Mouse (Mus musculus) limb, embryonic 14.5 days (tissue): ENCODE data around the gene 1700001O22Rik. TPM values are rescaled to one million over a fixed set of nuclear protein-coding genes. Genes with fewer than 3 reads are reported as not detected.

Source experiments
- ATAC-seq: fragments of 200-750 bp; cut with Nextera tagmentation; 2 replicates; pipeline ENCODE4 v1.8.0; 2017; ENCODE audit warnings: low read depth, moderate number of reproducible peaks, moderate TSS enrichment; ENCODE audit not compliant: low FRiP score
- DNase-seq: peaks from one replicate; pipeline ENCODE4 v3.0.0-alpha.2; 2015; ENCODE audit warnings: low spot score
- H3K27ac ChIP-seq: fragments of 300-500 bp; sonication (generic); replicated peaks from 2 replicates; pipeline ENCODE4 v1.5.1; 2014; ENCODE audit warnings: low read depth, mild to moderate bottlenecking, low read length, moderate library complexity, mixed read lengths
- H3K27me3 ChIP-seq: fragments of 300-500 bp; sonication (generic); 2 replicates; pipeline ENCODE4 v1.6.1; 2014; ENCODE audit warnings: low read length, mixed read lengths; ENCODE audit not compliant: control insufficient read depth, insufficient read depth
- H3K36me3 ChIP-seq: fragments of 300-500 bp; sonication (generic); 2 replicates; pipeline ENCODE4 v1.6.1; 2014; ENCODE audit warnings: mild to moderate bottlenecking, low read length, moderate library complexity, mixed read lengths; ENCODE audit not compliant: control insufficient read depth, insufficient read depth
- H3K4me1 ChIP-seq: fragments of 300-500 bp; sonication (generic); 2 replicates; pipeline ENCODE4 v1.6.1; 2014; ENCODE audit warnings: antibody characterized with exemption, low read length, mixed read lengths; ENCODE audit not compliant: control insufficient read depth, insufficient read depth
- H3K4me2 ChIP-seq: fragments of 300-500 bp; sonication (generic); replicated peaks from 2 replicates; pipeline ENCODE4 v1.6.1; 2014; ENCODE audit warnings: low read depth, mild to moderate bottlenecking, low read length, moderate library complexity; ENCODE audit not compliant: severe bottlenecking
- H3K4me3 ChIP-seq: fragments of 300-500 bp; sonication (generic); replicated peaks from 2 replicates; pipeline ENCODE4 v1.5.1; 2014; ENCODE audit warnings: low read length
- H3K9ac ChIP-seq: fragments of 300-500 bp; sonication (generic); 2 replicates; pipeline ENCODE4 v1.6.1; 2014; ENCODE audit warnings: mild to moderate bottlenecking, low read depth, low read length, moderate library complexity; ENCODE audit not compliant: severe bottlenecking
- H3K9me3 ChIP-seq: fragments of 300-500 bp; sonication (generic); 2 replicates; pipeline ENCODE4 v1.6.1; 2016; ENCODE audit warnings: low read length; ENCODE audit not compliant: control insufficient read depth
- POLR2A ChIP-seq: fragments of 200-500 bp; IDR thresholded peaks from 2 replicates; pipeline ENCODE4 v1.8.0; 2012; ENCODE audit warnings: inconsistent platforms, mild to moderate bottlenecking, moderate library complexity, borderline replicate concordance; ENCODE audit not compliant: insufficient read depth, insufficient read length; ENCODE audit errors: extremely low read depth
- WGBS: fragments of 180-500 bp; shearing (Covaris S2); extraction: QIAGEN DNeasy Blood & Tissue Kit; methylation state at CpG from one replicate; pipeline ENCODE4 v1.1.7; 2014; 5-methylcytosine and 5-hydroxymethylcytosine counted together
- polyA plus RNA-seq, 2 experiments: library from polyadenylated mRNA; depleted of rRNA in 1 of 2; stranded (reverse) in 1 of 2; unstranded in 1 of 2; fragments of >200 nt; fragmentation: Nextera tagmentation in 1 of 2; extraction: Ambion mirVana in 1 of 2; gene quantifications; 2 replicates each; pipeline versions ENCODE4 v1.2.1 to v1.2.3; 2012 to 2014

1700001O22Rik gene
- polyA plus RNA-seq, 2 experiments = 3.4 TPM

DNA sequence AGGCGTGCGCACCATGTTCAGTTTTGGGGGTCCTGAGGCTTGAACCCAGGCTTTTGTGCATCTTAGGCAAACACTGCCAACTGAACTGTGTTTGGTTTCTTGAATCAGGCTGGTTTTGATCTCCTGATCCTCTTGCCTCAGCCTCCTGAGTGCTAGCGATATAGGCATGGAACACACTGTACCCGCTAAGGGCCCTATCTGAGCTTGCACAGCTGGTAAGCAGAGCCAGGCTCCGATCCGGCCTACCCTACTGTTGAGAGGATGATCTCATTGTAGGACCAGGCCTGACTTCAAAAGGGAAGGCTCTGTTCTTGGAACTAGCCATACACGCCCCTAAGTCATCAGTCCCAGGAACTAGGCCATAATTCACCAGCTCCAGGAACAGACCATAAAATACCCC lies 7.1 kb upstream of the 1700001O22Rik start:
- DNase-seq (no peak), ATAC-seq (no peak)
- no peak overlapping the region for H3K4me3 ChIP-seq
- no peak overlapping the region for H3K27ac ChIP-seq
- 75% methylated on average over 7 of the region's 7 CpGs for WGBS
- peaks cover 38% of the 10 kb centered on the region for H3K36me3 ChIP-seq
- H3K9me3 ChIP-seq = no peaks in the 10 kb centered on the region
- no peak overlapping the region for H3K9ac ChIP-seq
- H3K4me1 ChIP-seq = peaks cover 19% of the 10 kb centered on the region; the same call in 1 of the 2 replicates
- TF ChIP-seq POLR2A = no peak
- H3K27me3 ChIP-seq = no peaks in the 10 kb centered on the region
- no peak overlapping the region for H3K4me2 ChIP-seq

DNA sequence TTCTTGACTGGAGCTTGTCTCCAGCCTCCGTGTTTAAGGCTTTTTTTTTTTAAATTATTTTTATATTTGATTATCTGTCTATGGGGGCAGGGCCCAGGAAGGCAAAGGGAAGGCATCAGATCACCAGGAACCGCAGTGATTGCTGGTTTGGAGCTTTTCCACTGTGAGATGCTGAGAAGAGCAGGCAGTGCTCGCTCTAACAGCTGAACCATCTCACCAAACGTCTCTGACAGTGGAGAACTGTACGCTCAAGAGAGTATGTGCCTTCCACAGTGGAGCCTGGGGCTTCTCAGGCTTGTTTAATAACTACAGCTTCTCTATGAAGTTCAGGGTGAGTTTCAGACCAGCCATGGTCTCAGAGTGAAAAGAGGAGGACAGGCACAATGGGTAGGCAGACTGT lies 6.0 kb upstream of the 1700001O22Rik start:
- 87% methylated on average over 5 of the region's 5 CpGs for WGBS
- Histone ChIP-seq H3K27me3 (no peaks in the 10 kb centered on the region), H3K9ac (peak overlapping the region; percentile 18; the same call in 1 of the 2 replicates), H3K9me3 (no peaks in the 10 kb centered on the region), H3K36me3 (peaks cover 27% of the 10 kb centered on the region), H3K4me3 (no peak overlapping the region), H3K4me2 (no peak overlapping the region), H3K27ac (no peak overlapping the region), H3K4me1 (peaks cover 19% of the 10 kb centered on the region; the same call in 1 of the 2 replicates)
- DNase-seq = no peak
- TF ChIP-seq POLR2A = no peak
- no peak for ATAC-seq

DNA sequence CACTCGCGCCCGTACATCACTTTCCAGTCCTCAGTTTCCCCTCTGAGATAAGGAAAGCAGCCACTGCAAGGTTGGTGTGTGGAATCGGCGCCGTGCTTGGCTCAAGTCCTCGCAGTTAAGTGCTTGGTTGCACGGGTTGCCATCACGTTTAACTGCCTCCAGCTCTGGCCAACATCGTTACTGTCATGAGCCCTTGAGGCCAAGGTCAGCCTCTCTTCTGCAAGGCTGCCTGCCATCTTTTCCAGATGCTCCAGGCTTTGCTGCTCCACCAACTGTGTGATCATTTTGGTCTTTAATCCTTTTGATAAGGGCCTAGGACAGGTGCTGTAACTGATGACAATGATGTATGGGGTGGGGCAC lies 4.8 kb upstream of the 1700001O22Rik start:
- H3K4me1 ChIP-seq = peaks cover 19% of the 10 kb centered on the region; the same call in 1 of the 2 replicates
- H3K9me3 ChIP-seq = no peaks in the 10 kb centered on the region
- no peaks in the 10 kb centered on the region for H3K27me3 ChIP-seq
- ATAC-seq = no peak
- WGBS = 1% methylated on average over 10 of the region's 10 CpGs
- peaks cover 15% of the 10 kb centered on the region; the same call in 1 of the 2 replicates for H3K36me3 ChIP-seq
- peak overlapping the region; percentile 72 for H3K4me2 ChIP-seq
- H3K4me3 ChIP-seq = peak overlapping the region; percentile 69
- peak overlapping the region; percentile 39; the same call in 1 of the 2 replicates for H3K27ac ChIP-seq
- H3K9ac ChIP-seq = peak overlapping the region; percentile 81
- TF ChIP-seq POLR2A = no peak
- no peak for DNase-seq

DNA sequence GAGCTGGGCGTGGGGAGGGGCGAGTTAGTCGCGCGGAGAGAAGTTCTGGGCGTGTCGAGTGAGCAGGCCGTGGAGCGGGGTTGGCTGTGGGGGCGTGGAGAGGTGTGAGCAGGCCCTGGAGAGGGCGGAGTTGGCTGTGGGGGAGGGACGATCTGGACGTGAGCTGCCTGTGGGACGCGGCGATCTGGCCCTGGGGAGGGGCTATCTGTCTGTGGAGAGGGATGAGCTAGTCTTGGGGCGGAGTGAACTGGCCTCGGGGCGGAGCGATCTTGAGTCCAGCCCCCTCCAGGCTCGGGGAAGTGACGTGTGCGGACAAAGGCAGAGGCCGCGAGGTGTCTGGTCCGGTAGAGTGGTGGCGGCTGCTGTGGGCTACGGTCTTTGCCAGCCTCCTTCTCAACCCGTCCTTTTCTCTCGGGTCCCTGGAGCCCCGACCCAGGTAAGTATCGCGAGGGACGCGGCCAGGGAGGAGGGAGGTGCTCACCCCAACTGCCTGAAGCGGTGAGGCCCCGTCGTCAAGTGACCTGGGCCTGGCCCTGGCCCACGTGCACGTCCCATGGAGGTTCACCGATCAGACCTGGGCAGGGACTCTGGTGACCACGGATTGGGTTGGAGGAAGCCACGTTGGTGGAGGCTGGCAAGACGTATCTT lies 4.3 kb upstream of the 1700001O22Rik start, which contains the start of gene Ntmt1:
Ntmt1 (plus strand) TSS at position 179 of the 648 bp plus-strand sequence.
- Histone ChIP-seq H3K4me1 (peaks cover 19% of the 10 kb centered on the region; the same call in 1 of the 2 replicates), H3K27me3 (no peaks in the 10 kb centered on the region), H3K4me2 (peak within 1 kb of the TSS; percentile 72), H3K9ac (peak within 1 kb of the TSS; percentile 81), H3K4me3 (peak within 1 kb of the TSS; percentile 69), H3K9me3 (no peaks in the 10 kb centered on the region), H3K27ac (peak within 1 kb of the TSS; percentile 53), H3K36me3 (peaks cover 11% of the 10 kb centered on the region; the same call in 1 of the 2 replicates)
- no peak for TF ChIP-seq POLR2A
- DNase-seq = peak; percentile 98
- ATAC-seq = peak; percentile 98
- WGBS = under 1% methylated on average over 40 of the region's 44 CpGs

DNA sequence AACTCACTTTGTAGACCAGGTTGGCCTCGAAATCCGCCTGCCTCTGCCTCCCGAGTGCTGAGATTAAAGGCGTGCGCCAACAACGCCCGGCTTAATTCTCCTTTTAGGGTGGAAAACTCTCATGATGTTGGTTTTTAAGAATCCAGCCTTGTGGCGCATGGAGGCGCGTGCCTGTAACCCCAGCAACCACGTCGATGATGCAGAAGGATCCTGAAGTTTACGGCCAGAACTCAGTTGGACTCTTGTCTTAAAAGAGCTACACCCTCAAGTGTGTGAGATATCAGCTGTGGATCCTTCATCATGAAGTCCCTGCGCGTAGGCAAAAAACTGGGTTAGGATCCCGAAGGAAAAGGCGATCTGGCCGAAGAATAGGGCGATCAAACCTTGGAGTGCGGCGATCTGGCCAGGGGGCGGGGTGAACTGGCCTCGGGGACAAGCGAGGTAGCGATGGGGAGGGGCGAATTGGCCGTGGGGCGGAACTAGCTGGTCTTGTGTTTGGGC lies 3.7 kb upstream of the 1700001O22Rik start:
- peaks cover 8% of the 10 kb centered on the region; the same call in 1 of the 2 replicates for H3K36me3 ChIP-seq
- H3K4me1 ChIP-seq = peaks cover 19% of the 10 kb centered on the region; the same call in 1 of the 2 replicates
- H3K4me3 ChIP-seq = peak overlapping the region; percentile 69
- peak; percentile 31 for ATAC-seq
- peak overlapping the region; percentile 45 for H3K9ac ChIP-seq
- H3K4me2 ChIP-seq = peak overlapping the region; percentile 72
- 0 out of 2 replicates have a peak, but pooled peaks cover under 1% of the 10 kb centered on the region for H3K27me3 ChIP-seq
- no peaks in the 10 kb centered on the region for H3K9me3 ChIP-seq
- no peak for TF ChIP-seq POLR2A
- 11% methylated on average over 28 of the region's 28 CpGs for WGBS
- H3K27ac ChIP-seq = peak overlapping the region; percentile 53
- no peak for DNase-seq
